Mouse (Mus musculus) kidney, embryonic 14.5 days (tissue): Measurements from ENCODE around the gene Dnah8. TPM values are rescaled to one million over a fixed set of nuclear protein-coding genes. Genes with fewer than 3 reads are reported as not detected.

Experiments
- ATAC-seq: fragments of 200-750 bp; cut with Nextera tagmentation; 2 replicates; pipeline ENCODE4 v1.8.0; 2017; ENCODE audit warnings: moderate number of reproducible peaks, mild to moderate bottlenecking, moderate TSS enrichment, moderate library complexity; ENCODE audit not compliant: low FRiP score, low TSS enrichment
- H3K27ac ChIP-seq: fragments of 300-500 bp; sonication (generic); 2 replicates; pipeline ENCODE4 v1.5.1; 2014; ENCODE audit warnings: low read depth, mild to moderate bottlenecking, low read length, moderate library complexity, mixed read lengths
- H3K27me3 ChIP-seq: fragments of 300-500 bp; sonication (generic); 2 replicates; pipeline ENCODE4 v1.6.1; 2014; ENCODE audit warnings: mild to moderate bottlenecking, low read length; ENCODE audit not compliant: control insufficient read depth, insufficient read depth
- H3K36me3 ChIP-seq: fragments of 300-500 bp; sonication (generic); 2 replicates; pipeline ENCODE4 v1.6.1; 2014; ENCODE audit warnings: low read length, mixed read lengths; ENCODE audit not compliant: control insufficient read depth, insufficient read depth
- H3K4me1 ChIP-seq: fragments of 300-500 bp; sonication (generic); 2 replicates; pipeline ENCODE4 v1.6.1; 2014; ENCODE audit warnings: low read length, mixed read lengths; ENCODE audit not compliant: control insufficient read depth, insufficient read depth
- H3K4me2 ChIP-seq: fragments of 300-500 bp; sonication (generic); replicated peaks from 2 replicates; pipeline ENCODE4 v1.6.1; 2014; ENCODE audit warnings: low read depth, mild to moderate bottlenecking, low read length
- H3K4me3 ChIP-seq: fragments of 300-500 bp; sonication (generic); 2 replicates; pipeline ENCODE4 v1.5.1; 2014; ENCODE audit warnings: mild to moderate bottlenecking, low read length
- H3K9ac ChIP-seq: fragments of 300-500 bp; sonication (generic); 2 replicates; pipeline ENCODE4 v1.6.1; 2014; ENCODE audit warnings: low read depth, mild to moderate bottlenecking, low read length, moderate library complexity
- H3K9me3 ChIP-seq: fragments of 300-500 bp; sonication (generic); 2 replicates; pipeline ENCODE4 v1.6.1; 2016; ENCODE audit warnings: low read length; ENCODE audit not compliant: control insufficient read depth
- WGBS: fragments of 180-500 bp; shearing (Covaris S2); extraction: QIAGEN DNeasy Blood & Tissue Kit; methylation state at CpG from one replicate; pipeline ENCODE4 v1.1.7; 2014; 5-methylcytosine and 5-hydroxymethylcytosine counted together
- polyA plus RNA-seq: library from polyadenylated mRNA; unstranded; fragments of >200 nt; fragmentation: Nextera tagmentation; extraction: Ambion mirVana; gene quantifications from 2 replicates; pipeline ENCODE4 v1.2.1, GENCODE M21; 2014

Dnah8 gene
- polyA plus RNA-seq, 1 experiment from 2014 or later: 0.61 TPM

GRCm38 (mm10) chr17:30800261-30800985, 176.3 kb downstream of the Dnah8 start:
- Histone ChIP-seq H3K36me3 (no peaks in the 10 kb centered on the region), H3K9me3 (no peaks in the 10 kb centered on the region), H3K27ac (no peak overlapping the region), H3K4me1 (no peaks in the 10 kb centered on the region), H3K4me3 (no peak overlapping the region), H3K9ac (no peak overlapping the region), H3K4me2 (no peak overlapping the region), H3K27me3 (no peaks in the 10 kb centered on the region)
- ATAC-seq: no peak
- 86% methylated on average over 19 of the region's 19 CpGs for WGBS

- 95% methylated on average over 9 of the region's 9 CpGs for WGBS
Observed at GRCm38 (mm10) chr17:30803668-30804067, 179.5 kb downstream of the Dnah8 start.

GRCm38 (mm10) chr17:30804955-30805354, 180.8 kb downstream of the Dnah8 start:
- WGBS: 36% methylated on average over 8 of the region's 8 CpGs
- Histone ChIP-seq H3K4me2 (no peak overlapping the region), H3K27ac (no peak overlapping the region)

More at GRCm38 (mm10) chr17:30803668-30804067, 179.5 kb downstream of the Dnah8 start:
- no peak overlapping the region for H3K9ac ChIP-seq
- H3K27me3 ChIP-seq: no peaks in the 10 kb centered on the region
- H3K27ac ChIP-seq: no peak overlapping the region
- H3K4me3 ChIP-seq: no peak overlapping the region
- no peaks in the 10 kb centered on the region for H3K9me3 ChIP-seq
- H3K36me3 ChIP-seq: no peaks in the 10 kb centered on the region
- ATAC-seq: no peak
- H3K4me1 ChIP-seq: no peaks in the 10 kb centered on the region
- H3K4me2 ChIP-seq: no peak overlapping the region

GRCm38 (mm10) chr17:30805511-30806059, 181.4 kb downstream of the Dnah8 start:
- H3K9ac ChIP-seq: no peak overlapping the region
- no peaks in the 10 kb centered on the region for H3K4me1 ChIP-seq
- no peaks in the 10 kb centered on the region for H3K36me3 ChIP-seq
- no peak overlapping the region for H3K27ac ChIP-seq
- no peak overlapping the region for H3K4me3 ChIP-seq
- H3K4me2 ChIP-seq: no peak overlapping the region
- no peaks in the 10 kb centered on the region for H3K27me3 ChIP-seq
- ATAC-seq: no peak
- no peaks in the 10 kb centered on the region for H3K9me3 ChIP-seq
- 36% methylated on average over 12 of the region's 12 CpGs for WGBS

More at GRCm38 (mm10) chr17:30804955-30805354, 180.8 kb downstream of the Dnah8 start:
- ATAC-seq: no peak
- H3K4me3 ChIP-seq: no peak overlapping the region
- no peaks in the 10 kb centered on the region for H3K27me3 ChIP-seq
- no peak overlapping the region for H3K9ac ChIP-seq
- no peaks in the 10 kb centered on the region for H3K4me1 ChIP-seq
- no peaks in the 10 kb centered on the region for H3K36me3 ChIP-seq
- H3K9me3 ChIP-seq: no peaks in the 10 kb centered on the region

- H3K9me3 ChIP-seq: no peaks in the 10 kb centered on the region
- 0 out of 2 replicates have a peak, but pooled peaks cover 4% of the 10 kb centered on the region for H3K4me1 ChIP-seq
- no peaks in the 10 kb centered on the region for H3K36me3 ChIP-seq
- H3K9ac ChIP-seq: no peak overlapping the region
- WGBS: 73% methylated on average over 15 of the region's 15 CpGs
- H3K27me3 ChIP-seq: no peaks in the 10 kb centered on the region
- no peak overlapping the region for H3K27ac ChIP-seq
- no peak overlapping the region for H3K4me3 ChIP-seq
- ATAC-seq: no peak
- H3K4me2 ChIP-seq: no peak overlapping the region
Observed at GRCm38 (mm10) chr17:30808866-30809660, 184.9 kb downstream of the Dnah8 start.

GRCm38 (mm10) chr17:30809926-30810660, 185.9 kb downstream of the Dnah8 start:
- Histone ChIP-seq H3K4me3 (no peak overlapping the region), H3K4me1 (0 out of 2 replicates have a peak, but pooled peaks cover 4% of the 10 kb centered on the region), H3K9ac (no peak overlapping the region), H3K36me3 (no peaks in the 10 kb centered on the region), H3K27ac (no peak overlapping the region), H3K27me3 (no peaks in the 10 kb centered on the region), H3K9me3 (no peaks in the 10 kb centered on the region), H3K4me2 (no peak overlapping the region)
- no peak for ATAC-seq
- WGBS: 88% methylated on average over 16 of the region's 16 CpGs

GRCm38 (mm10) chr17:30818543-30818942, 194.4 kb downstream of the Dnah8 start:
- no peak for ATAC-seq
- Histone ChIP-seq H3K4me1 (no peaks in the 10 kb centered on the region), H3K27me3 (no peaks in the 10 kb centered on the region), H3K9me3 (no peaks in the 10 kb centered on the region), H3K27ac (no peak overlapping the region), H3K36me3 (no peaks in the 10 kb centered on the region), H3K9ac (no peak overlapping the region), H3K4me2 (no peak overlapping the region), H3K4me3 (no peak overlapping the region)
- 98% methylated on average over 5 of the region's 5 CpGs for WGBS

GRCm38 (mm10) chr17:30819134-30819533, 195.0 kb downstream of the Dnah8 start:
- 94% methylated on average over 8 of the region's 8 CpGs for WGBS
- no peak overlapping the region for H3K27ac ChIP-seq
- H3K4me1 ChIP-seq: no peaks in the 10 kb centered on the region
- H3K4me2 ChIP-seq: no peak overlapping the region
- no peaks in the 10 kb centered on the region for H3K9me3 ChIP-seq
- H3K9ac ChIP-seq: no peak overlapping the region
- no peak overlapping the region for H3K4me3 ChIP-seq
- ATAC-seq: no peak
- no peaks in the 10 kb centered on the region for H3K27me3 ChIP-seq
- no peaks in the 10 kb centered on the region for H3K36me3 ChIP-seq
